40 mouse cellular contexts compared by ENCODE assay signal in genomic region chr9:50569599-50570525, GRCm38 (mm10). TPM values are rescaled to one million over a fixed set of nuclear protein-coding genes. Genes with fewer than 3 reads are reported as not detected.
A peak's percentile ranks its signal among the peaks of the same experiment; 100 is the strongest.
DNase-seq lines count a peak whose midpoint lies in the region; ATAC-seq and TF ChIP-seq lines count a peak whose summit lies in the region.
"Had no signal": no experiment of that assay in that cellular context is flagged by ENCODE, and none has a peak within 500 bp of the region (broad histone marks: within the 10 kb centered on the region; RNA-seq: fewer than 3 reads in every experiment).

No protein-coding gene starts in this region.

- TF ChIP-seq CTCF in stomach, postnatal 0 days (IDR thresholded peaks at IDR 0.05; ENCODE audit: low read depth): no peak
- no peak for TF ChIP-seq CTCF in lung, adult 2 months (IDR thresholded peaks at IDR 0.05; ENCODE audit: insufficient read depth, low read length)

- no peaks in the 10 kb centered on the region for H3K27me3 ChIP-seq in intestine, embryonic 16.5 days (replicated peaks; ENCODE audit: control insufficient read depth, insufficient read depth, low read length)
- no peaks in the 10 kb centered on the region for H3K27me3 ChIP-seq in stomach, postnatal 0 days (ENCODE audit: control insufficient read depth, insufficient read depth, low read length)
- H3K27me3 ChIP-seq: embryonic facial prominence, embryonic 13.5 days; heart, embryonic 12.5 days; liver, embryonic 12.5 days; megakaryocyte, embryonic 14.5 days; midbrain, embryonic 12.5 days; neural tube, embryonic 13.5 days had no signal

- no peak overlapping the region for H3K27ac ChIP-seq in intestine, embryonic 16.5 days (ENCODE audit: low read length)
- peak overlapping the region; percentile 71 for H3K27ac ChIP-seq in stomach, postnatal 0 days (replicated peaks)
- H3K27ac ChIP-seq: embryonic facial prominence, embryonic 13.5 days; heart, adult 2 months; hindbrain, embryonic 14.5 days; kidney, postnatal 0 days; liver, embryonic 12.5 days; midbrain, embryonic 12.5 days; neural tube, embryonic 13.5 days had no signal

- ATAC-seq in intestine, embryonic 16.5 days: peak; percentile 67
- ATAC-seq in stomach, postnatal 0 days (ENCODE audit: low FRiP score, low TSS enrichment): peak; percentile 93
- ATAC-seq: CD4-positive, CD25-positive, alpha-beta regulatory T cell, adult 4 months; liver, embryonic 12.5 days; liver, postnatal 0 days; lung, postnatal 0 days had no signal

- 68% methylated on average over 10 of the region's 10 CpGs for WGBS in intestine, embryonic 16.5 days
- WGBS in stomach, postnatal 0 days: 57% methylated on average over 10 of the region's 10 CpGs
- 63% methylated on average over 10 of the region's 10 CpGs for WGBS in lung, adult 2 months

- DNase-seq in urinary bladder, postnatal 25 days (ENCODE audit: low spot score): peak; percentile 19
- no peak for DNase-seq in urinary bladder, postnatal 10 days (ENCODE audit: low spot score)
- DNase-seq in Muller cell, postnatal 12 days (ENCODE audit: inconsistent ontology term): peak; percentile 72
- peak; percentile 68 for DNase-seq in stomach, postnatal 0 days (ENCODE audit: low spot score)
- no peak for DNase-seq in testis, postnatal 10 days (ENCODE audit: low spot score)
- no peak for DNase-seq in lung, adult 2 months
- no peak for DNase-seq in gastrocnemius, postnatal 4 days (ENCODE audit: low spot score in 2 of 2)
- DNase-seq: adrenal gland, postnatal 10 days; cerebellum, adult 11-12 months; cerebellum, postnatal 10 days; gastrocnemius, postnatal 25 days; heart, adult 2 months; kidney, adult 2 months; kidney, postnatal 4 days; layer of hippocampus, postnatal 36 days; left cerebral cortex, postnatal 4 days; liver, postnatal 0 days; lung, postnatal 4 days; right cerebral cortex, postnatal 25 days; spleen, adult 18-20 months; thymus, postnatal 14 days had no signal

- no peaks in the 10 kb centered on the region for H3K4me1 ChIP-seq in intestine, embryonic 16.5 days (ENCODE audit: control insufficient read depth, insufficient read depth, low read length)
- no peaks in the 10 kb centered on the region for H3K4me1 ChIP-seq in stomach, postnatal 0 days (replicated peaks; ENCODE audit: control insufficient read depth, insufficient read depth)
- no peaks in the 10 kb centered on the region for H3K4me1 ChIP-seq in lung, adult 2 months (ENCODE audit: control insufficient read depth, insufficient read depth, low read length)
- H3K4me1 ChIP-seq: embryonic facial prominence, embryonic 13.5 days; liver, embryonic 12.5 days; midbrain, embryonic 12.5 days; neural tube, embryonic 13.5 days had no signal

- no peak for TF ChIP-seq EP300 in stomach, postnatal 0 days (optimal IDR thresholded peaks at IDR 0.05)

- no peak overlapping the region for H3K4me2 ChIP-seq in intestine, embryonic 16.5 days (ENCODE audit: low read depth, low read length)
- H3K4me2 ChIP-seq in stomach, postnatal 0 days (replicated peaks; ENCODE audit: low read depth): no peak overlapping the region
- H3K4me2 ChIP-seq: embryonic facial prominence, embryonic 13.5 days; heart, embryonic 12.5 days; hindbrain, embryonic 14.5 days; liver, embryonic 12.5 days; midbrain, embryonic 12.5 days; neural tube, embryonic 13.5 days had no signal

- no peaks in the 10 kb centered on the region for H3K9me3 ChIP-seq in intestine, embryonic 16.5 days (ENCODE audit: control insufficient read depth, low read length)
- no peaks in the 10 kb centered on the region for H3K9me3 ChIP-seq in stomach, postnatal 0 days (ENCODE audit: control insufficient read depth, low read length)
- H3K9me3 ChIP-seq: embryonic facial prominence, embryonic 13.5 days; heart, embryonic 12.5 days; liver, embryonic 12.5 days; megakaryocyte, embryonic 14.5 days; midbrain, embryonic 12.5 days; neural tube, embryonic 13.5 days had no signal

- no peak overlapping the region for H3K4me3 ChIP-seq in intestine, embryonic 16.5 days (ENCODE audit: low read length)
- no peak overlapping the region for H3K4me3 ChIP-seq in stomach, postnatal 0 days (ENCODE audit: low read depth, low read length)
- no peak overlapping the region for H3K4me3 ChIP-seq in lung, adult 2 months (replicated peaks; ENCODE audit: extremely low read depth, low read depth, low read length)
- H3K4me3 ChIP-seq: embryonic facial prominence, embryonic 13.5 days; heart, adult 2 months; heart, embryonic 12.5 days; liver, embryonic 12.5 days; megakaryocyte, embryonic 14.5 days; midbrain, embryonic 12.5 days; neural tube, embryonic 13.5 days had no signal

- H3K9ac ChIP-seq in intestine, embryonic 16.5 days (ENCODE audit: low read depth, low read length): no peak overlapping the region
- H3K9ac ChIP-seq in stomach, postnatal 0 days (ENCODE audit: low read length): no peak overlapping the region
- H3K9ac ChIP-seq: embryonic facial prominence, embryonic 13.5 days; heart, embryonic 12.5 days; hindbrain, embryonic 14.5 days; liver, embryonic 12.5 days; liver, postnatal 0 days; midbrain, embryonic 12.5 days; neural tube, embryonic 13.5 days had no signal

- no peak for TF ChIP-seq POLR2A in lung, adult 2 months (IDR thresholded peaks at IDR 0.05; ENCODE audit: borderline replicate concordance, extremely low read depth, low read depth, low read length)

- H3K36me3 ChIP-seq in intestine, embryonic 16.5 days (ENCODE audit: control insufficient read depth, insufficient read depth, low read length): no peaks in the 10 kb centered on the region
- no peaks in the 10 kb centered on the region for H3K36me3 ChIP-seq in stomach, postnatal 0 days (ENCODE audit: control insufficient read depth, insufficient read depth, low read length)
- H3K36me3 ChIP-seq: embryonic facial prominence, embryonic 13.5 days; heart, embryonic 12.5 days; liver, embryonic 12.5 days; midbrain, embryonic 12.5 days; neural tube, embryonic 13.5 days had no signal

RNA-seq across cellular contexts. Expression of gene Tex12, which starts 8.7 kb away (rescaled TPM):
- polyA plus RNA-seq in intestine, embryonic 16.5 days (2015; fragmentation: Nextera tagmentation; extraction: Ambion mirVana): 0.23 TPM in 1 of 2 replicates, not detected in the other
- polyA plus RNA-seq in stomach, postnatal 0 days (2015; fragmentation: Nextera tagmentation; extraction: Ambion mirVana): not detected in 2 replicates
- not detected in 2 replicates for polyA plus RNA-seq in lung, adult 2 months (2012; rRNA removed)
- not detected for total RNA-seq in gastrocnemius, postnatal 4 days (2021)
- total RNA-seq: adrenal gland, postnatal 10 days; common myeloid progenitor, adult 5-6 weeks; gastrocnemius, adult 18-20 months; gastrocnemius, postnatal 25 days; heart, adult 2 months; hematopoietic stem cell, adult 5-6 weeks; layer of hippocampus, postnatal 36 days; left cerebral cortex, postnatal 4 days; midbrain, postnatal 0 days had no signal
- polyA plus RNA-seq: CD4-positive, CD25-positive, alpha-beta regulatory T cell, adult 4 months; embryonic facial prominence, embryonic 13.5 days; forebrain, embryonic 11.5 days; heart, adult 2 months; heart, embryonic 12.5 days; heart, postnatal 0 days; hindbrain, embryonic 14.5 days; kidney, adult 2 months; kidney, postnatal 0 days; limb, embryonic 14.5 days; liver, embryonic 12.5 days; liver, postnatal 0 days; lung, postnatal 0 days; midbrain, postnatal 0 days; neural tube, embryonic 13.5 days; urinary bladder, adult 2 months had no signal

RNA-seq across cellular contexts. Expression of gene Bco2, which starts 14.9 kb away (rescaled TPM):
- 7.6 and 10.4 TPM in 2 replicates for polyA plus RNA-seq in intestine, embryonic 16.5 days (2015; fragmentation: Nextera tagmentation; extraction: Ambion mirVana)
- polyA plus RNA-seq in stomach, postnatal 0 days (2015; fragmentation: Nextera tagmentation; extraction: Ambion mirVana): 4.7 and 5.3 TPM in 2 replicates
- 0.53 and 0.70 TPM in 2 replicates for polyA plus RNA-seq in lung, adult 2 months (2012; rRNA removed)
- under 1 TPM; 0.13 to 0.17 TPM for total RNA-seq in gastrocnemius, postnatal 4 days (2021)
- total RNA-seq: common myeloid progenitor, adult 5-6 weeks had no signal

RNA-seq across cellular contexts. Expression of gene Il18, which starts 15.2 kb away (rescaled TPM):
- polyA plus RNA-seq in intestine, embryonic 16.5 days (2015; fragmentation: Nextera tagmentation; extraction: Ambion mirVana): 23.3 and 35.5 TPM in 2 replicates
- polyA plus RNA-seq in stomach, postnatal 0 days (2015; fragmentation: Nextera tagmentation; extraction: Ambion mirVana): 290 and 317 TPM in 2 replicates
- polyA plus RNA-seq in lung, adult 2 months (2012; rRNA removed): 10.1 and 17.4 TPM in 2 replicates
- total RNA-seq in gastrocnemius, postnatal 4 days (2021): 1 to 10 TPM in 1 of 2 experiments, under 1 TPM in 1; 0.34 to 1.1 TPM

RNA-seq across cellular contexts. Expression of gene Sdhd, which starts 33.8 kb away (rescaled TPM):
- polyA plus RNA-seq in intestine, embryonic 16.5 days (2015; fragmentation: Nextera tagmentation; extraction: Ambion mirVana): 686 and 728 TPM in 2 replicates
- polyA plus RNA-seq in stomach, postnatal 0 days (2015; fragmentation: Nextera tagmentation; extraction: Ambion mirVana): 425 and 428 TPM in 2 replicates
- polyA plus RNA-seq in lung, adult 2 months (2012; rRNA removed): 91.0 and 114 TPM in 2 replicates
- total RNA-seq in gastrocnemius, postnatal 4 days (2021): 100 to 1,000 TPM; 300 to 319 TPM

RNA-seq across cellular contexts. Expression of gene Timm8b, which starts 33.8 kb away (rescaled TPM):
- polyA plus RNA-seq in intestine, embryonic 16.5 days (2015; fragmentation: Nextera tagmentation; extraction: Ambion mirVana): 296 and 314 TPM in 2 replicates
- 252 and 278 TPM in 2 replicates for polyA plus RNA-seq in stomach, postnatal 0 days (2015; fragmentation: Nextera tagmentation; extraction: Ambion mirVana)
- polyA plus RNA-seq in lung, adult 2 months (2012; rRNA removed): 80.5 and 90.8 TPM in 2 replicates
- 100 to 1,000 TPM; 110 to 123 TPM for total RNA-seq in gastrocnemius, postnatal 4 days (2021)

Comparison
In these comparisons a context has a peak if more than half of its experiments do, and no peak if none do; other contexts are left out.
1. DNase-seq: peak in urinary bladder, postnatal 25 days (single experiment), Muller cell, postnatal 12 days (single experiment) and stomach, postnatal 0 days (single experiment); none in urinary bladder, postnatal 10 days (single experiment), testis, postnatal 10 days (single experiment), lung, adult 2 months (single experiment) and gastrocnemius, postnatal 4 days (0 of 2).